Mouse (Mus musculus) CD4-positive, CD25-positive, alpha-beta regulatory T cell, adult 2 months (primary cell): ENCODE data around the gene Sycp2.
"Not testable (repeated sequence)": the region's sequence is repeated elsewhere in the genome, so short reads cannot be mapped to it uniquely, and the experiment has no call there.

Source experiments
- DNase-seq: peaks from one replicate; pipeline ENCODE4 v3.0.0-alpha.2; 2012; ENCODE audit warnings: low read depth, low spot score

The Sycp2 gene

DNA sequence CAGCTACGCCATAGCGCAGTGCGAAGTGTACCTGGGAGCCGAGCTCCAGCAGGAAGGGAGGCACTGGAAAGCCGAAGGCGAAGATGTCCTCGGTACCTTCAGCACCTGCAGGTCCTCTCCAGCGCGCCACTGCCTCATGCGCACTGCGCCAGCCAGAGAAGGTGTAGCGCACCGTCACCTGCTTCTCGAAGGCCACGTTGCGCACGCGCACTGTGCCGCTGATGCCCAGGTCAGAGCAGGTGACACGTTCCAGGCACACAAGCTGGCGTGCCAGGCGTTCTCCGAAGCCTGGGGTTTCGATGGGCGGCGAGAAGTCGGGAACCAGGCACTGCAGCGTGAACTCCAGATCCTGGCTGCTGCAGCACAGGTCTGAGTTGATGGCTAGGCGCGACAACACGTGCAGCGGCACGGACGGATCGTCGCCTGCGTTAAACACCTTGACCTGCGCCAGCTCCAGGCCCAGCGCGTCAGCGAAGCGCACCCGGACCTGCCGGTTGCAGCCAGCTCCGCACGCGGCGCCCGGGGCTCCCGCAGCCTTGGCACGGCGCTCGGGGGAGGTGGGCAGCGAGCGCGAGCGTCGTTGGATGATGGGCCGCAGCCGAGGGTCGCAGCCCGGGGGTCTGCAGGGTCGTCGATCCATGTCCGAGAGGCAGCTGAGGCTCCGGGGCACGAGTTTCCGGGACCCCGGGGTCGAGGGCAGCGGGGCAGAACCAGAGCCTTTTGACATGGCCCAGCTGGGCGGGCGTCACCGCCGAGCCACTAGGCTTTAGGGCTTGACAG lies 6.2 kb upstream of the Sycp2 start:
- no peak for DNase-seq

GRCm38 (mm10) chr2:178413081-178413480 lies 5.6 kb upstream of the Sycp2 start:
- no peak for DNase-seq

DNA sequence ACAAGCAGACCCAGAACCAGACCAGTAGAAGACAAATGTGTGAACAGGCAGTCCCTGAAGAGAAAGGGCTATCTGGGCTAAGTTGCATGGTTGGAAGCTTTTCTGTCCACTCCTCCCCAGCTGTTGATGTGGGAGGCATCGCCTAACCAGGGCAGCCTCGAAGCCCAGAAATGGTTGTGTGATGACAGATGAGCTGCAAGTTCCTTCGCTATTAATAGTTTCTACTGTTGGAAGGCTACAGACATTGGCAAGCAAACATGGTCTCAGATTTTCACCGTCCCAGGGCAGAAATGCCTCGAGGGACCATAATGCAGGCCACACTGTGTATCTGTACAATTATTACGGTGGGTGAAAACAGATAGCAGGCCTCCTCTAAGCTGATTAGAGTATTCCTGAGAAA lies 5.1 kb upstream of the Sycp2 start:
- DNase-seq = no peak

- DNase-seq = no peak
Measured at GRCm38 (mm10) chr2:178410286-178410685, 2.8 kb upstream of the Sycp2 start.

DNA sequence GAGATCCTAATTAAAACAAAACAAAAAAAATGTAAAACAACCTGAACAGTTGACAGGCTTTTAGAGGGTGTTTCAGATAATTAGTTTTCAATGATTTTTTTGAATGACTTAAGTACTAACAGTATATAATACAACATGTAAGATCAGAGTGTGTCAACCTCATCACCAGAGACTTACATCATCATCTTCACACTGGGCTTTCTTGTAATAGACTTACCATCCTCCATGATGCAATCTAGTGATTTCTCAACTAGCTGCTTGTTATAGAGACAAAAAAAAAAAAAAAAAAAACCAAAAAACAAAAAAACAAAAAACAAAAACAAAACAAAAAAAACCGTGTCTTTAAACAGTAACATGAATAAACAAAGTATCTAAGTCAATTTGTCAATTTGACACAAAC lies 1.5 kb upstream of the Sycp2 start:
- no peak for DNase-seq

DNA sequence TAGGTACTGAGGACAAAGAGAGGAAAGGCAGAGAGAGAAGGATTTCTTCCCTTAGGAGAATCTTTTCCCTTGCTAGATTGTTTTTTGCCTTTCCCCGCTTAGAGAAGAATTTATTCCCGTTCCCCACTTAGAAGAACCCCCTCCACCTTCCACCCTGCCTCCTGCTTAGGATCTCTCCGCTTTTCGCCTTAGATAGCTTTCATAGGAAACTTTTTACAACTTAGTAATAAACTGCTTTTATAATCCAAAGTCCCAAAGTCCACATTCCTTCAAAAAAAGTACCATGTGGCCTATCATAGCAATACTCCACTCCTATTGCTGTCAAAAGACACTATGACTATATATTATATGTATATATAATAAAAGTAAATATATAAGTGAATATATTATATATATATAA lies 64.9 kb downstream of the Sycp2 start:
- DNase-seq = no peak

- not testable (repeated sequence) for DNase-seq
Measured at GRCm38 (mm10) chr2:178342105-178342504, 65.4 kb downstream of the Sycp2 start.

DNA sequence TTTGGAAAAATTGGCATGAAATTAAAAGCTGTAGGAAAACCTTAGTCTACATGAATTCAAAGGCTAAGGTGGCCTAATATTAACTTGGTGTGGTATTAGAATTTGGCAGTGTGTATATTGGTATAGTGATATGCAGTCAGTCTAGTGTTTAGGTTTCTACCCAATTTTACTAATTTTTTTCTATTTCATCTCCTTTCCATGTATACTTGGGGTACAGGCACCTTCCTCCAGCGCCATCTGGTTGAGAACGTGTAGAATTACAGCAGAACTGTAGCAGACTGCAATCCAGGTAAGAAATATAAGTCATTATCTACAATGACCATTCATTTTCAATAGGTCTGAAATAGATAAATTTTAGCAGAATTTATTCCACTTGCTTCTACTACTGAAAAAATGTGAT lies 68.4 kb downstream of the Sycp2 start:
- no peak for DNase-seq

- no peak for DNase-seq
Measured at GRCm38 (mm10) chr2:178337878-178338277, 69.6 kb downstream of the Sycp2 start.

DNA sequence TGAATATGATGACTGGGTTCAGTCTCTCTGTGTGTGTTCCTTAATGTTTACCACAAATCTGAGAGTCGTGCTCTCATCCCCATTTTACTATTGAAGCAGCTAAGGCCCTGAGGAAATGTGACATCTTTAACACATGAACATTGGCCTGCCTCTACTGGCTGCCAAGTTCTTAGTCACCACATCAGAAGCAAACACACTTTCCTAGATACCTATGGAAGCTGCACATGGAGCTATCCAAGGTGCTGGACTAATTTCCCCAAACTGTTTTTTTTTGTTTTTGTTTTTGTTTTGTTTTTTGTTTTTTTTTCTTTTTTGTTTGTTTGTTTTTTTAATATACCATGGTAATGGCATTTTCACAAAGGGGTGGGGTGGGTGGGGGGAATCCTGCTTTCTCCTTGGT lies 77.5 kb downstream of the Sycp2 start:
- no peak for DNase-seq

- no peak for DNase-seq
Measured at GRCm38 (mm10) chr2:178329551-178329950, 77.9 kb downstream of the Sycp2 start.

- peak; percentile 46 for DNase-seq
Measured at GRCm38 (mm10) chr2:178327466-178328040, 79.9 kb downstream of the Sycp2 start.

DNA sequence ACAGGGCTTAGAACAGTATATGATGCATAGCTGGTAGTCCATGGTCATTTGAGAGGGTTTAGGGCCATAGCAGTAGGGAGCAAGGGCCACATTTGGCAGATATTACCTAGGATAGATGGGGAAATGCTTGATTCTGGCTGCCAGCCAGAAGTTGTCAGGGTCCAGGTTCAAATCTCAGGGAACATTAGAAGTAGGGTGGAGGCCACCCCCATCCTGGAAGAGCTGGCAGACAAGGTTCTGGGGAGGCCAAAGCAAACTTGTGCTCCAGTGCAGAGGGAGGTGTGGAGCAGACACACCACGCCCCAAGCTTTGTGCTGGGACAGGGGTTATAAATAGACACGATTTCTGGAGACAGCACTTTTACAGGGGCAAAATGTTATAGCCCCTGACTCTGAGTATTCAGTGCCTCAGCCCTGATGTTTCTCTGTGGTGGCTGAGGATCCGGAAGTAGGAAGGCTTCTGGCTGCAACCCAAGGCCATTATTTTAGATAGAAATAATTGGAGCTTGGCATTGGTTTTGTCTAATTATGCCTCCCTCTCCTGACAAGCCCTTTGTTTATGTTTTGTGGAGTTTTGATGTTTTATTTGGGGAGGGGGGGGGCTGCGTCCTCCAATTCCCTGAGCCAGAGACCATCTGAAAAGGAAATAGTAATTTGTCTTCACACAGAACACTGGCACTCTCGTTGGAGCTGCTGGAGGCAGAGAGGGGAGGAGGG lies 80.6 kb downstream of the Sycp2 start:
- no peak for DNase-seq

DNA sequence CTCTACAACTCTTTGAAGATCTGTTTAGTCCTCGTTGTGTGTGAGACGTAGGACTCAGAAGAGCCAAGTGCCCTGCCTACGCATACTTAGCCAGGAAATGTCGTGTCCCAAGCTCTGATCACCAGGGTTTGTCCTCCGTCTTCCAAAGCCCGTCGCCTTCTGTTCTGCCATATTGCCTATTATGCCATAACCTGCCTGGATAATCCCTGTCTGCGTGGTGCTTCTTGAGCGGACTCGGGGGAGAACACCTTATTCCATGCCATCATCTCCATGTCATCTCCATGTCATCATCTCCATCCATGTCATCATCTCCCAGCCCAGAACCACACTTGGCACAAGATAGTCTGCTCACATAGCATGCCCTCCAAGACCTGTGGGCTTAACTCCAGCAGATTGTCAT lies 81.4 kb downstream of the Sycp2 start:
- no peak for DNase-seq

GRCm38 (mm10) chr2:178324818-178325217 lies 82.7 kb downstream of the Sycp2 start:
- no peak for DNase-seq

- DNase-seq = no peak
Measured at GRCm38 (mm10) chr2:178324410-178324809, 83.1 kb downstream of the Sycp2 start.

DNA sequence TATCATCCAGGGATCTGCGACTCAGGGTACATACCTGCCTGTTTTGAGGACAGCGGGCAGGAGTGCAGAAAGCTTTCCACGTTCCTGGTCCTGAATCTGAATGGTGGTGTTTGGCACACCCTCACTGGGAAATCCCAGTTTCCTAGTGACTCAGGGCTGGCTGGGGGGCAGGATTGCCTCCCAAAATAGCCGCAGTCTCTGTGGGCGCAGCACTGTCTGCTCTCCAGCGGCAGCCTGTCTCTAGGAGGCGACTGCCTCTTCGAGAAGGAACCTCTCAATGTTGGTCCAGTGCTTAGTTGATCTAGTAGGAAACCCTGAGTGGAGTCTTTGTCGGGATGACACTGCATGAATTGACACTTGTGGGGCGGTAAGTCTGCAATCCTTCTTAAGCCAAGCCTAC lies 86.2 kb downstream of the Sycp2 start:
- no peak for DNase-seq

- DNase-seq = no peak
Measured at GRCm38 (mm10) chr2:178319766-178320165, 87.7 kb downstream of the Sycp2 start.

- DNase-seq = no peak
Measured at GRCm38 (mm10) chr2:178316281-178316680, 91.2 kb downstream of the Sycp2 start.

DNA sequence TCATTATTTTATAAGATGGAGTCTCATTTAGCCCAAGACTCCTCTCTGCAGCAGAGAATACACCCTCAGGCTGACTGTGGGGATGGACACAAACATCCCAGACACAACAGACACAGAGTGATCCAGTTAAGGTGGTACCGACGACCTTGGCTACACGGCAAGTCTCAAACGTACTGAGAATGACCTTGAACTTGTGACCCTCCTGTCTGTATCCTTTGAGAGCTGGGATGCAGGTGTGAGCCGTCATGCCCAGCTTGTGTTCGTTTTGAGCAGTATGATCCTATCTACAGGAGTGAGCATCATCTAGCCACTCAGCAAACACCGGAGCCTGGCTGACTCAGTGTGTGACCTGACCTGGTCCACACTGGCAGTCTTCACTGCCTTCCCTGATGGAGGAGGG lies 93.9 kb downstream of the Sycp2 start:
- DNase-seq = no peak

- no peak for DNase-seq
Measured at GRCm38 (mm10) chr2:178304669-178305068, 102.8 kb downstream of the Sycp2 start.

GRCm38 (mm10) chr2:178304188-178304529 lies 103.3 kb downstream of the Sycp2 start:
- no peak for DNase-seq
